Mouse (Mus musculus): ENCODE data around the gene Plcz1.

The Plcz1 gene

DNA sequence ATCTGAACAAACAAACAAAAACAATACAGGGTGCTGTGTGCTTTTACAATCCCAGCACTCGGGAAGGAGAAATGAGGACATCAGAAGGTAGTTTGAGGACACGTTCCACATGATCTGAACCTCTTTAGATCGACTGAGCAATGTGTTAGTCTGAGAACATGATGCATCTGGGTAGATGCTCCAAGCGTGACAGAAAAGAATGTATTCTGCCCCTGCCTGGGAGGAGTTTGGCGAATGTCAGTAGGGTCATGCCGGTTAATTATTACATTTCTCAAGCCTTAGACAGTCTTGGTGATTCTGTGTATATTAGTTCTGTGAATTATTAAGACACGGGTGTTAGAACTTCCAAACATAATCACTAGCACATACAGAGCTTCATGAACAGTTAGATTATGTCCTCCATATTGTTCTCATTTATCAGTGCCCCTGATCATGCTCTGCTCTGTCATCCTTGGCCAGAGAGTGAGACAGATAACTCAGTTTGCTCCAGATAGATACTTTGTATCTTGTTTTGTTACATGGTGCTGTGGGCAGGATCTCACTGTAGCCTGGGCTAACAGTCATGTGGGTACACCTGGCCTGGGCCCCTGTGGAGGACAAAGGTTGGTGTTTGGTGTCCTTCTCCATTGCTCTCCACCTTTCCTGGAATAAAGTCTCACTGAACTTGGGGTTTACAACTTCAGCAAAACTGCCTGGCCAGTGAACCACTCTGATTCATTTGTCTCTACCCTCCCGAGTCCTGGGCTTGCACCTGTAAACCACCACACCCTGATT lies 94.0 kb downstream of the Plcz1 start:
- DNase-seq (ENCODE audit: low spot score), result no peak
